Mouse (Mus musculus) liver, embryonic 14.5 days (tissue): ENCODE data around the gene Slc35e2.

Source experiments
- CTCF ChIP-seq: IDR thresholded peaks from 2 replicates; pipeline ENCODE4 v1.5.1; 2016; ENCODE audit warnings: antibody characterized with exemption, low read depth, control low read depth
- EP300 ChIP-seq: IDR thresholded peaks from 2 replicates; pipeline ENCODE4 v1.6.1; 2016; ENCODE audit warnings: antibody characterized with exemption, low read depth

GRCm38 (mm10) chr4:155568632-155569370 is 32.4 kb upstream of the Slc35e2 start:
- TF ChIP-seq CTCF (no peak), EP300 (no peak)
